In genomic region chr10:128282886-128283450, GRCm38 (mm10) we compare ENCODE assay signal across 35 mouse cellular contexts. TPM values are rescaled to one million over a fixed set of nuclear protein-coding genes. Genes with fewer than 3 reads are reported as not detected.
DNase-seq lines count a peak whose midpoint lies in the region; ATAC-seq and TF ChIP-seq lines count a peak whose summit lies in the region.
"Had no signal": no experiment of that assay in that cellular context is flagged by ENCODE, and none has a peak within 500 bp of the region (broad histone marks: within the 10 kb centered on the region; RNA-seq: fewer than 3 reads in every experiment).

No protein-coding gene starts in this region.

- H3K27ac ChIP-seq in hindbrain, postnatal 0 days: peak overlapping the region; percentile 55; the same call in 1 of the 2 replicates
- no peak overlapping the region for H3K27ac ChIP-seq in hindbrain, embryonic 12.5 days
- no peak overlapping the region for H3K27ac ChIP-seq in ES-Bruce4 (ENCODE audit: insufficient read depth, low read length)
- H3K27ac ChIP-seq in stomach, postnatal 0 days (replicated peaks): no peak overlapping the region
- H3K27ac ChIP-seq: embryonic facial prominence, embryonic 13.5 days; forebrain, embryonic 12.5 days; heart, adult 2 months; heart, embryonic 13.5 days; hindbrain, embryonic 10.5 days; limb, embryonic 12.5 days; liver, embryonic 13.5 days had no signal

- no peak for TF ChIP-seq EP300 in ES-Bruce4 (IDR thresholded peaks at IDR 0.05; ENCODE audit: insufficient read depth, low read depth, low read length)
- no peak for TF ChIP-seq EP300 in stomach, postnatal 0 days (optimal IDR thresholded peaks at IDR 0.05)

- no peak for TF ChIP-seq POLR2A in ES-Bruce4 (IDR thresholded peaks at IDR 0.05; ENCODE audit: insufficient read depth, low read length)

- ATAC-seq in hindbrain, postnatal 0 days: no peak
- ATAC-seq in hindbrain, embryonic 12.5 days (ENCODE audit: low FRiP score): no peak
- no peak for ATAC-seq in stomach, postnatal 0 days (ENCODE audit: low FRiP score, low TSS enrichment)
- ATAC-seq: CD4-positive, CD25-positive, alpha-beta regulatory T cell, adult 4 months; forebrain, postnatal 0 days; intestine, embryonic 16.5 days had no signal

- no peak overlapping the region for H3K4me2 ChIP-seq in hindbrain, postnatal 0 days (ENCODE audit: low read depth, low read length)
- no peak overlapping the region for H3K4me2 ChIP-seq in hindbrain, embryonic 12.5 days (replicated peaks)
- no peak overlapping the region for H3K4me2 ChIP-seq in stomach, postnatal 0 days (replicated peaks; ENCODE audit: low read depth)
- H3K4me2 ChIP-seq: embryonic facial prominence, embryonic 13.5 days; forebrain, embryonic 12.5 days; heart, embryonic 13.5 days; limb, embryonic 12.5 days; liver, embryonic 13.5 days; lung, embryonic 14.5 days had no signal

- H3K36me3 ChIP-seq in hindbrain, postnatal 0 days (ENCODE audit: insufficient read depth, low read length): peaks cover 45% of the 10 kb centered on the region
- H3K36me3 ChIP-seq in hindbrain, embryonic 12.5 days: peaks cover 74% of the 10 kb centered on the region
- H3K36me3 ChIP-seq in ES-Bruce4 (ENCODE audit: control insufficient read depth, insufficient read depth, low read length, poor library complexity, severe bottlenecking): peaks cover 29% of the 10 kb centered on the region
- peaks cover 30% of the 10 kb centered on the region; the same call in 1 of the 2 replicates for H3K36me3 ChIP-seq in stomach, postnatal 0 days (ENCODE audit: control insufficient read depth, insufficient read depth, low read length)

- no peak overlapping the region for H3K9ac ChIP-seq in hindbrain, postnatal 0 days (replicated peaks; ENCODE audit: low read length)
- no peak overlapping the region for H3K9ac ChIP-seq in hindbrain, embryonic 12.5 days
- H3K9ac ChIP-seq in ES-Bruce4 (ENCODE audit: low read depth, poor library complexity, severe bottlenecking): no peak overlapping the region
- no peak overlapping the region for H3K9ac ChIP-seq in stomach, postnatal 0 days (ENCODE audit: low read length)
- H3K9ac ChIP-seq: embryonic facial prominence, embryonic 13.5 days; forebrain, embryonic 12.5 days; forebrain, postnatal 0 days; limb, embryonic 12.5 days; liver, embryonic 13.5 days; lung, embryonic 14.5 days had no signal

- TF ChIP-seq CTCF in hindbrain, postnatal 0 days (IDR thresholded peaks at IDR 0.05; ENCODE audit: low read depth): no peak
- no peak for TF ChIP-seq CTCF in ES-Bruce4 (IDR thresholded peaks at IDR 0.05; ENCODE audit: low read depth, low read length)
- TF ChIP-seq CTCF in stomach, postnatal 0 days (IDR thresholded peaks at IDR 0.05; ENCODE audit: low read depth): no peak

- no peak for DNase-seq in hindbrain, postnatal 0 days (ENCODE audit: low spot score)
- peak; percentile 33 for DNase-seq in kidney, adult 9 months
- no peak for DNase-seq in kidney, postnatal 4 days
- peak; percentile 35 to 48 for DNase-seq in kidney, postnatal 36 days
- DNase-seq in stomach, postnatal 0 days (ENCODE audit: low spot score): no peak
- DNase-seq: adrenal gland, postnatal 14 days; forebrain, postnatal 0 days; heart, adult 2 months; heart, postnatal 10 days; liver, embryonic 13.5 days; lung, embryonic 14.5 days; lung, postnatal 14 days; midbrain, embryonic 14.5 days; thymus, postnatal 14 days had no signal

- WGBS in hindbrain, postnatal 0 days: 86% methylated on average over 20 of the region's 20 CpGs
- 89% methylated on average over 20 of the region's 20 CpGs for WGBS in hindbrain, embryonic 12.5 days
- 83% methylated on average over 20 of the region's 20 CpGs for WGBS in stomach, postnatal 0 days

- no peaks in the 10 kb centered on the region for H3K9me3 ChIP-seq in hindbrain, postnatal 0 days (ENCODE audit: low read length)
- no peaks in the 10 kb centered on the region for H3K9me3 ChIP-seq in hindbrain, embryonic 12.5 days (replicated peaks)
- no peaks in the 10 kb centered on the region for H3K9me3 ChIP-seq in ES-Bruce4 (replicated peaks; ENCODE audit: control insufficient read depth, insufficient read depth, low read length, poor library complexity, severe bottlenecking)
- no peaks in the 10 kb centered on the region for H3K9me3 ChIP-seq in stomach, postnatal 0 days (ENCODE audit: control insufficient read depth, low read length)
- H3K9me3 ChIP-seq: embryonic facial prominence, embryonic 13.5 days; forebrain, embryonic 12.5 days; G1E; heart, embryonic 13.5 days; hindbrain, embryonic 10.5 days; limb, embryonic 12.5 days; liver, embryonic 13.5 days had no signal

- no peaks in the 10 kb centered on the region for H3K27me3 ChIP-seq in hindbrain, postnatal 0 days (ENCODE audit: insufficient read depth, low read length)
- H3K27me3 ChIP-seq in hindbrain, embryonic 12.5 days: no peaks in the 10 kb centered on the region
- H3K27me3 ChIP-seq in ES-Bruce4 (ENCODE audit: control insufficient read depth, insufficient read depth, low read length, poor library complexity, severe bottlenecking): no peaks in the 10 kb centered on the region
- no peaks in the 10 kb centered on the region for H3K27me3 ChIP-seq in stomach, postnatal 0 days (ENCODE audit: control insufficient read depth, insufficient read depth, low read length)
- H3K27me3 ChIP-seq: embryonic facial prominence, embryonic 13.5 days; forebrain, embryonic 12.5 days; heart, embryonic 13.5 days; limb, embryonic 12.5 days; liver, embryonic 13.5 days had no signal

- H3K4me3 ChIP-seq in hindbrain, postnatal 0 days (ENCODE audit: low read length): no peak overlapping the region
- no peak overlapping the region for H3K4me3 ChIP-seq in hindbrain, embryonic 12.5 days
- H3K4me3 ChIP-seq in ES-Bruce4 (ENCODE audit: low read depth, low read length): peak overlapping the region; percentile 8
- no peak overlapping the region for H3K4me3 ChIP-seq in stomach, postnatal 0 days (ENCODE audit: low read depth, low read length)
- H3K4me3 ChIP-seq: embryonic facial prominence, embryonic 13.5 days; erythroblast, embryonic 14.5 days; forebrain, embryonic 12.5 days; heart, adult 2 months; heart, embryonic 13.5 days; hindbrain, embryonic 10.5 days; limb, embryonic 12.5 days; liver, embryonic 13.5 days had no signal

- H3K4me1 ChIP-seq in hindbrain, postnatal 0 days (ENCODE audit: insufficient read depth, low read length): no peaks in the 10 kb centered on the region
- no peaks in the 10 kb centered on the region for H3K4me1 ChIP-seq in hindbrain, embryonic 12.5 days
- H3K4me1 ChIP-seq in ES-Bruce4 (ENCODE audit: control insufficient read depth, insufficient read depth, low read length): no peaks in the 10 kb centered on the region
- no peaks in the 10 kb centered on the region for H3K4me1 ChIP-seq in stomach, postnatal 0 days (replicated peaks; ENCODE audit: control insufficient read depth, insufficient read depth)
- H3K4me1 ChIP-seq: forebrain, embryonic 12.5 days; heart, embryonic 13.5 days; limb, embryonic 12.5 days; liver, embryonic 13.5 days had no signal

RNA-seq across cellular contexts. Expression of gene Stat2, which starts 12.6 kb away (rescaled TPM):
- 7.5 and 8.5 TPM in 2 replicates for total RNA-seq in hindbrain, postnatal 0 days (2014; rRNA removed)
- 9.7 and 12.8 TPM in 2 replicates for polyA plus RNA-seq in hindbrain, postnatal 0 days (2015; fragmentation: Nextera tagmentation; extraction: Ambion mirVana)
- 23.1 and 26.5 TPM in 2 replicates for polyA plus RNA-seq in hindbrain, embryonic 12.5 days (2016; fragmentation: Nextera tagmentation; extraction: Ambion mirVana)
- polyA plus RNA-seq in ES-Bruce4 (2011; ENCODE audit: insufficient read depth, insufficient read length, low read depth, missing spikeins): 29.7 and 35.9 TPM in 2 replicates
- polyA plus RNA-seq in stomach, postnatal 0 days (2015; fragmentation: Nextera tagmentation; extraction: Ambion mirVana): 7.8 and 8.6 TPM in 2 replicates

RNA-seq across cellular contexts. Expression of gene Apof, which starts 14.5 kb away (rescaled TPM):
- 0.50 TPM in 1 of 2 replicates, not detected in the other for total RNA-seq in hindbrain, postnatal 0 days (2014; rRNA removed)
- polyA plus RNA-seq in hindbrain, postnatal 0 days (2015; fragmentation: Nextera tagmentation; extraction: Ambion mirVana): 0.23 and 0.41 TPM in 2 replicates
- polyA plus RNA-seq in hindbrain, embryonic 12.5 days (2016; fragmentation: Nextera tagmentation; extraction: Ambion mirVana): not detected in 2 replicates
- not detected in 2 replicates for polyA plus RNA-seq in ES-Bruce4 (2011; ENCODE audit: insufficient read depth, insufficient read length, low read depth, missing spikeins)
- 1.1 and 2.5 TPM in 2 replicates for polyA plus RNA-seq in stomach, postnatal 0 days (2015; fragmentation: Nextera tagmentation; extraction: Ambion mirVana)
- total RNA-seq: common myeloid progenitor, adult 5-6 weeks; gastrocnemius, adult 8-10 months; heart, adult 2 months; heart, postnatal 10 days; layer of hippocampus, adult 18-20 months; layer of hippocampus, postnatal 10 days; left cerebral cortex, adult 18-20 months; left cerebral cortex, postnatal 14 days; monocyte, adult 5-6 weeks had no signal
- polyA plus RNA-seq: CD4-positive, CD25-positive, alpha-beta regulatory T cell, adult 4 months; embryonic facial prominence, embryonic 13.5 days; erythroblast, embryonic 14.5 days; forebrain, embryonic 12.5 days; G1E; heart, adult 2 months; hindbrain, embryonic 10.5 days; limb, embryonic 12.5 days; lung, embryonic 14.5 days; midbrain, embryonic 14.5 days; neural tube, embryonic 14.5 days had no signal

RNA-seq across cellular contexts. Expression of gene Il23a, which starts 15.6 kb away (rescaled TPM):
- 0.50 TPM in 1 of 2 replicates, not detected in the other for total RNA-seq in hindbrain, postnatal 0 days (2014; rRNA removed)
- 0.35 and 0.73 TPM in 2 replicates for polyA plus RNA-seq in hindbrain, postnatal 0 days (2015; fragmentation: Nextera tagmentation; extraction: Ambion mirVana)
- polyA plus RNA-seq in hindbrain, embryonic 12.5 days (2016; fragmentation: Nextera tagmentation; extraction: Ambion mirVana): 0.22 TPM in 1 of 2 replicates, not detected in the other
- 4.7 and 5.7 TPM in 2 replicates for polyA plus RNA-seq in ES-Bruce4 (2011; ENCODE audit: insufficient read depth, insufficient read length, low read depth, missing spikeins)
- polyA plus RNA-seq in stomach, postnatal 0 days (2015; fragmentation: Nextera tagmentation; extraction: Ambion mirVana): 0.33 and 0.35 TPM in 2 replicates
- total RNA-seq: adrenal gland, postnatal 14 days; forebrain, postnatal 0 days; gastrocnemius, adult 8-10 months; gastrocnemius, postnatal 4 days; layer of hippocampus, adult 18-20 months; left cerebral cortex, adult 18-20 months; monocyte, adult 5-6 weeks had no signal
- polyA plus RNA-seq: CD4-positive, CD25-positive, alpha-beta regulatory T cell, adult 4 months; erythroblast, embryonic 14.5 days; forebrain, embryonic 12.5 days; forebrain, postnatal 0 days; heart, adult 2 months; hindbrain, embryonic 10.5 days; liver, embryonic 13.5 days; midbrain, embryonic 14.5 days; urinary bladder, adult 2 months had no signal

RNA-seq across cellular contexts. Expression of gene Pan2, which starts 20.2 kb away (rescaled TPM):
- total RNA-seq in hindbrain, postnatal 0 days (2014; rRNA removed): 21.2 and 25.2 TPM in 2 replicates
- 14.3 and 16.4 TPM in 2 replicates for polyA plus RNA-seq in hindbrain, postnatal 0 days (2015; fragmentation: Nextera tagmentation; extraction: Ambion mirVana)
- 33.5 and 34.1 TPM in 2 replicates for polyA plus RNA-seq in hindbrain, embryonic 12.5 days (2016; fragmentation: Nextera tagmentation; extraction: Ambion mirVana)
- 40.5 and 40.8 TPM in 2 replicates for polyA plus RNA-seq in ES-Bruce4 (2011; ENCODE audit: insufficient read depth, insufficient read length, low read depth, missing spikeins)
- polyA plus RNA-seq in stomach, postnatal 0 days (2015; fragmentation: Nextera tagmentation; extraction: Ambion mirVana): 12.6 and 14.1 TPM in 2 replicates

RNA-seq across cellular contexts. Expression of gene Apon, which starts 29.1 kb away (rescaled TPM):
- not detected in 2 replicates for total RNA-seq in hindbrain, postnatal 0 days (2014; rRNA removed)
- polyA plus RNA-seq in hindbrain, postnatal 0 days (2015; fragmentation: Nextera tagmentation; extraction: Ambion mirVana): not detected in 2 replicates
- 0.34 and 0.40 TPM in 2 replicates for polyA plus RNA-seq in hindbrain, embryonic 12.5 days (2016; fragmentation: Nextera tagmentation; extraction: Ambion mirVana)
- 0.43 TPM in 1 of 2 replicates, not detected in the other for polyA plus RNA-seq in ES-Bruce4 (2011; ENCODE audit: insufficient read depth, insufficient read length, low read depth, missing spikeins)
- 0.13 TPM in 1 of 2 replicates, not detected in the other for polyA plus RNA-seq in stomach, postnatal 0 days (2015; fragmentation: Nextera tagmentation; extraction: Ambion mirVana)
- total RNA-seq: forebrain, postnatal 0 days; heart, adult 2 months; layer of hippocampus, adult 18-20 months; layer of hippocampus, postnatal 10 days; left cerebral cortex, adult 18-20 months; left cerebral cortex, postnatal 14 days; monocyte, adult 5-6 weeks had no signal
- polyA plus RNA-seq: CD4-positive, CD25-positive, alpha-beta regulatory T cell, adult 4 months; forebrain, postnatal 0 days; G1E; heart, adult 2 months; midbrain, embryonic 14.5 days; neural tube, embryonic 14.5 days; urinary bladder, adult 2 months had no signal

Comparison
In these comparisons a context has a peak if more than half of its experiments do, and no peak if none do; other contexts are left out.
1. DNase-seq: peak in kidney, adult 9 months (single experiment) and kidney, postnatal 36 days (2 of 2); none in hindbrain, postnatal 0 days (single experiment), kidney, postnatal 4 days (0 of 2) and stomach, postnatal 0 days (single experiment).